Mouse (Mus musculus): ENCODE measurements at regions not wholly inside any gene's neighbourhood (a gene's known extent, or its start where the extent isn't known, plus 50 kb on each side); places are given as distances from the start of the nearest gene placed in this dataset.

GRCm38 (mm10) chr6:36175112-36175511 lies 212.8 kb upstream of the Chrm2 start:
- H3K27ac ChIP-seq = no peak overlapping the region
- H3K4me1 ChIP-seq = no peaks in the 10 kb centered on the region
- no peaks in the 10 kb centered on the region for H3K9me3 ChIP-seq
- H3K4me2 ChIP-seq = no peak overlapping the region
- 12% methylated on average over 3 of the region's 3 CpGs for WGBS
- H3K27me3 ChIP-seq = no peaks in the 10 kb centered on the region
- peak; percentile 39; the same call in 1 of the 2 replicates for ATAC-seq (ENCODE audit: borderline replicate concordance, extremely low read depth, low FRiP score, low TSS enrichment)
- H3K9ac ChIP-seq = no peak overlapping the region
- no peaks in the 10 kb centered on the region for H3K36me3 ChIP-seq
- H3K4me3 ChIP-seq = no peak overlapping the region

GRCm38 (mm10) chr6:36179895-36180294 lies 208.0 kb upstream of the Chrm2 start:
- Histone ChIP-seq H3K4me1 (no peaks in the 10 kb centered on the region), H3K27ac (no peak overlapping the region), H3K36me3 (no peaks in the 10 kb centered on the region), H3K4me3 (no peak overlapping the region), H3K9ac (no peak overlapping the region), H3K9me3 (no peaks in the 10 kb centered on the region), H3K27me3 (no peaks in the 10 kb centered on the region), H3K4me2 (no peak overlapping the region)
- WGBS = 32% methylated on average over 3 of the region's 3 CpGs
- no peak for ATAC-seq (ENCODE audit: borderline replicate concordance, extremely low read depth, low FRiP score, low TSS enrichment)

DNA sequence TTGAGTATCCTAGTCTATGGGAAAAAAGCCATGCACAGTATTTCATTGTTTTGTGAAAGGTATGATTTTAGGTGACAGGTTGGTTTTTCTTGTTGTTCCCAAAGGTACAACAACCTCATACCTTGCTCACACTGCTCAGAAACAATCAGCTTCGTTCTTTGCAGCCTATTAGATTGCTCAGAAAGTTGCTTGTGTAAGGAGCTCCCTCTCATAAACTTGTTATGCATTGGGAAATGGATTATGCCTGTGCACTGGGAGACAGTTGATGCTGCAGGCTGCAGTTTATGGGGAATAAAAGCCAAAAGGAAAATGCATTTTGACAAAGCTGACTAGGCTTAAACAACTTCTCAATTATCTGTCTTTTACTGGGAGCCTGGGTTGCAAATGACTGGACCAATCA lies 205.2 kb upstream of the Chrm2 start:
- H3K27me3 ChIP-seq = no peaks in the 10 kb centered on the region
- H3K27ac ChIP-seq = no peak overlapping the region
- ATAC-seq (ENCODE audit: borderline replicate concordance, extremely low read depth, low FRiP score, low TSS enrichment) = no peak
- H3K9ac ChIP-seq = no peak overlapping the region
- H3K4me1 ChIP-seq = no peaks in the 10 kb centered on the region
- no peak overlapping the region for H3K4me3 ChIP-seq
- no peaks in the 10 kb centered on the region for H3K36me3 ChIP-seq
- 62% methylated on average over 1 of the region's 1 CpGs for WGBS
- H3K4me2 ChIP-seq = no peak overlapping the region
- H3K9me3 ChIP-seq = no peaks in the 10 kb centered on the region

- no peak overlapping the region for H3K4me2 ChIP-seq
- no peaks in the 10 kb centered on the region for H3K27me3 ChIP-seq
- H3K27ac ChIP-seq = no peak overlapping the region
- H3K9ac ChIP-seq = no peak overlapping the region
- WGBS = 87% methylated on average over 2 of the region's 2 CpGs
- ATAC-seq (ENCODE audit: borderline replicate concordance, extremely low read depth, low FRiP score, low TSS enrichment) = no peak
- no peak overlapping the region for H3K4me3 ChIP-seq
- no peaks in the 10 kb centered on the region for H3K36me3 ChIP-seq
- H3K4me1 ChIP-seq = no peaks in the 10 kb centered on the region
- no peaks in the 10 kb centered on the region for H3K9me3 ChIP-seq
Measured at GRCm38 (mm10) chr6:36206666-36207065, 181.2 kb upstream of the Chrm2 start.

DNA sequence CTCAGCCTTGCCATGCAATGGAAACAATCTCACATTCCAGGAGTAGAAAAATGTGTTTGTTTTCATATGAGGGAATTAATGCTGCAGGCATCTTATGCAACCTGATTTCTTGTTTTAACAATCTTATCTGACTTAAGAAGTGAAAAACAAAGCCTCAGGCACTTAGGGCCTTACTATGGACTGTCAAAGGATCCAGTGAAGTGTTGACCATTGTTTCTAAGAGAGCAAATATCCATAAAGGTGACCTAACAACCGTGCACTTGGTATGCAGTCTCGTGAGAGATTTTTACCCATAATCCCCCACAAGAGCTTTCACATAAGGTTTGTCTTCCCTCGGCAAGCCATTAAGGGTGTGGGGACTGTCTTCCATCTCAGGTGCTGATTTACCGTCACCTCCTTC lies 166.6 kb upstream of the Chrm2 start:
- Histone ChIP-seq H3K9me3 (no peaks in the 10 kb centered on the region), H3K4me1 (no peaks in the 10 kb centered on the region), H3K4me2 (no peak overlapping the region), H3K36me3 (no peaks in the 10 kb centered on the region), H3K9ac (no peak overlapping the region), H3K27me3 (no peaks in the 10 kb centered on the region), H3K4me3 (no peak overlapping the region), H3K27ac (no peak overlapping the region)
- ATAC-seq (ENCODE audit: borderline replicate concordance, extremely low read depth, low FRiP score, low TSS enrichment) = peak; percentile 14; the same call in 1 of the 2 replicates
- 50% methylated on average over 4 of the region's 4 CpGs for WGBS

DNA sequence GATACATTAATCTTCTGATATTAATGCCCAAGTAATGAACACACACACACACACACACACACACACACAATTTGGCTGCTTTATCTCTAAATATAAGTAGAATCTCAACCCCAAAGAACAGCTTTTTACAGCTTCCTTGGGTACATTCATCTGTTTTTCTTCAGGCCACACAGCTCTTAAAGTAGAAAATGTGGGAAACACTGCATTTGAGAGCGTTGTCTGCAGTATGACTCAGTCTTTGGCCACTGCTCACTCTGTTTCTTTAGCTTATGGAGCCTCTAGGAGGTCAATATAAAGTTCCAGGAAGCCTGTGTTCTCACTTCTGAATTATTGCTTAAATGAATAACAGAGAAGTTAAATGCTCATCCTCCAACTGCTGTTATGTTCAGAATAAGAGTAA lies 153.4 kb upstream of the Chrm2 start:
- no peak overlapping the region for H3K9ac ChIP-seq
- no peaks in the 10 kb centered on the region for H3K27me3 ChIP-seq
- H3K4me3 ChIP-seq = no peak overlapping the region
- H3K4me2 ChIP-seq = no peak overlapping the region
- no peaks in the 10 kb centered on the region for H3K9me3 ChIP-seq
- H3K27ac ChIP-seq = no peak overlapping the region
- WGBS = 71% methylated on average over 1 of the region's 1 CpGs
- no peak for ATAC-seq (ENCODE audit: borderline replicate concordance, extremely low read depth, low FRiP score, low TSS enrichment)
- H3K4me1 ChIP-seq = no peaks in the 10 kb centered on the region
- no peaks in the 10 kb centered on the region for H3K36me3 ChIP-seq

GRCm38 (mm10) chr6:36247027-36247426 lies 140.9 kb upstream of the Chrm2 start:
- Histone ChIP-seq H3K4me1 (no peaks in the 10 kb centered on the region), H3K36me3 (no peaks in the 10 kb centered on the region), H3K27me3 (no peaks in the 10 kb centered on the region), H3K27ac (no peak overlapping the region), H3K4me2 (no peak overlapping the region), H3K9me3 (no peaks in the 10 kb centered on the region), H3K4me3 (no peak overlapping the region), H3K9ac (no peak overlapping the region)
- ATAC-seq (ENCODE audit: borderline replicate concordance, extremely low read depth, low FRiP score, low TSS enrichment) = no peak
- WGBS = 35% methylated on average over 3 of the region's 3 CpGs

GRCm38 (mm10) chr6:36248219-36248618 lies 139.7 kb upstream of the Chrm2 start:
- no peak for ATAC-seq (ENCODE audit: borderline replicate concordance, extremely low read depth, low FRiP score, low TSS enrichment)
- H3K36me3 ChIP-seq = no peaks in the 10 kb centered on the region
- H3K4me2 ChIP-seq = no peak overlapping the region
- H3K4me3 ChIP-seq = no peak overlapping the region
- H3K27ac ChIP-seq = no peak overlapping the region
- WGBS = 77% methylated on average over 1 of the region's 1 CpGs
- H3K27me3 ChIP-seq = no peaks in the 10 kb centered on the region
- H3K9me3 ChIP-seq = no peaks in the 10 kb centered on the region
- H3K9ac ChIP-seq = no peak overlapping the region
- H3K4me1 ChIP-seq = no peaks in the 10 kb centered on the region

- Histone ChIP-seq H3K4me3 (no peak overlapping the region), H3K9me3 (no peaks in the 10 kb centered on the region), H3K27ac (no peak overlapping the region), H3K36me3 (no peaks in the 10 kb centered on the region), H3K4me2 (no peak overlapping the region), H3K4me1 (no peaks in the 10 kb centered on the region), H3K9ac (no peak overlapping the region), H3K27me3 (no peaks in the 10 kb centered on the region)
- no peak for ATAC-seq (ENCODE audit: borderline replicate concordance, extremely low read depth, low FRiP score, low TSS enrichment)
- WGBS = 18% methylated on average over 4 of the region's 4 CpGs
Measured at GRCm38 (mm10) chr6:36249047-36249446, 138.8 kb upstream of the Chrm2 start.

GRCm38 (mm10) chr6:36266717-36267402 lies 121.0 kb upstream of the Chrm2 start:
- H3K9ac ChIP-seq = no peak overlapping the region
- H3K4me1 ChIP-seq = no peaks in the 10 kb centered on the region
- H3K4me3 ChIP-seq = no peak overlapping the region
- no peak overlapping the region for H3K27ac ChIP-seq
- no peaks in the 10 kb centered on the region for H3K36me3 ChIP-seq
- no peak overlapping the region for H3K4me2 ChIP-seq
- no peaks in the 10 kb centered on the region for H3K9me3 ChIP-seq
- H3K27me3 ChIP-seq = no peaks in the 10 kb centered on the region
- no peak for ATAC-seq (ENCODE audit: borderline replicate concordance, extremely low read depth, low FRiP score, low TSS enrichment)
- 63% methylated on average over 10 of the region's 10 CpGs for WGBS

DNA sequence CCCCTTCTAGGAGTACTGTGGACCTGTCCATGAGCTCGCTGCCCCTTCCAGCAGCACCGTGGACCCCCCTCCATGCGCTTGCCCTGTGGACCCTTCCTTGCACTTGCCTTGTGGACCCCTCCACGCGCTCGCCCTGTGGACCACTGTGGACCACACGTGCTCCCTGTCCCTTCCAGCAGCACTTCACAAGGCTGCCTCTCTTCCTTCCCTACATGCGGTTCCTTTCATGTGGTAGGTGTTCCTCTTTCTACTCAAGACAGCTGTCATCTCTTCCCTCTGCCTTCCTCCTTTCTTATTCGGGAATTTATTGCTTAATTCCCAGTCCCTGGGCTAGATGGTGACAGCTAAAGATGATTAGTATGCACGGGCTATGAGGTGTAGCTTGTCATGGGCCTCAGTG lies 101.2 kb upstream of the Chrm2 start:
- Histone ChIP-seq H3K9ac (no peak overlapping the region), H3K4me3 (no peak overlapping the region), H3K27me3 (no peaks in the 10 kb centered on the region), H3K9me3 (no peaks in the 10 kb centered on the region), H3K27ac (no peak overlapping the region), H3K36me3 (no peaks in the 10 kb centered on the region), H3K4me2 (no peak overlapping the region), H3K4me1 (no peaks in the 10 kb centered on the region)
- WGBS = 76% methylated on average over 10 of the region's 10 CpGs
- no peak for ATAC-seq (ENCODE audit: borderline replicate concordance, extremely low read depth, low FRiP score, low TSS enrichment)

GRCm38 (mm10) chr6:36313586-36313985 lies 74.3 kb upstream of the Chrm2 start:
- Histone ChIP-seq H3K4me3 (no peak overlapping the region), H3K27me3 (no peaks in the 10 kb centered on the region), H3K4me1 (no peaks in the 10 kb centered on the region), H3K36me3 (no peaks in the 10 kb centered on the region), H3K27ac (no peak overlapping the region), H3K9me3 (no peaks in the 10 kb centered on the region), H3K4me2 (no peak overlapping the region), H3K9ac (no peak overlapping the region)
- 65% methylated on average over 1 of the region's 1 CpGs for WGBS
- ATAC-seq (ENCODE audit: borderline replicate concordance, extremely low read depth, low FRiP score, low TSS enrichment) = no peak

Measured in lung, embryonic 15.5 days (tissue).